Mouse (Mus musculus) C2C12 (cell line): Measurements from ENCODE around the gene Tnnt3.

ENCODE experiments used
- CEBPB ChIP-seq: IDR thresholded peaks from one replicate; pipeline ENCODE4 v1.6.1; 2011; ENCODE audit warnings: low read depth, mild to moderate bottlenecking, control low read depth, moderate library complexity
- CTCF ChIP-seq: IDR thresholded peaks from one replicate; pipeline ENCODE4 v1.5.1; 2011; ENCODE audit not compliant: control insufficient read depth, insufficient read depth, insufficient read length
- FOSL1 ChIP-seq: IDR thresholded peaks from one replicate; pipeline ENCODE4 v1.8.0; 2011; ENCODE audit warnings: mild to moderate bottlenecking, low read length; ENCODE audit not compliant: poor library complexity, insufficient read depth, severe bottlenecking
- MAX ChIP-seq: IDR thresholded peaks from one replicate; pipeline ENCODE4 v1.6.1; 2011; ENCODE audit warnings: mild to moderate bottlenecking, control low read depth
- MYOG ChIP-seq: IDR thresholded peaks from one replicate; pipeline ENCODE4 v1.6.1; 2011; ENCODE audit not compliant: control insufficient read depth, insufficient read length; ENCODE audit errors: extremely low read depth
- USF1 ChIP-seq: IDR thresholded peaks from one replicate; pipeline ENCODE4 v1.6.1; 2011; ENCODE audit warnings: low read depth, mild to moderate bottlenecking, control low read depth, moderate library complexity

- TF ChIP-seq CTCF, result no peak
- TF ChIP-seq USF1, result no peak
- no peak for TF ChIP-seq MAX
- no peak for TF ChIP-seq CEBPB
- TF ChIP-seq MYOG, result no peak
- TF ChIP-seq FOSL1, result no peak
Measured at GRCm38 (mm10) chr7:142478574-142478973, 20.1 kb upstream of the Tnnt3 start.
